Mouse (Mus musculus): ENCODE measurements around the gene Pik3r5.

DNA sequence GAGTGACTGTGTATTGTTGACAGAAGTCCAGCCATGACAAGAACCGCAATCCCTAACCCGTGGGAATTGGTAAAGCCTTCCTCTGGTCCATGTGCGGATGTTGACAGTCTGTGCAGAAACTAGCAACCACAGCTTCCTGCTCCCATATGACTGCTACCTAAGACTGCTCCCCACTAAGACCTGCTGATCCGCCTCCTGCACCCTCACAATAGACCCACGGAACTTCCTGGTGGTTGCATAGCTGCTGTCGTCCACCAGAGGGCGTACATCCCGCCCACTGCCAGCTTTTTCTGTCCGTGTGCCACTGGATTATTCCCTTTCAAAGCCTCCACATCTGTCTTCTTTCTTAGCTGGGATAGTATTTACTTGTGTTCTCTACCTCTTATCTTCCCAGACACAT is 14.1 kb upstream of the Pik3r5 start:
- TF ChIP-seq POLR2A (IDR thresholded peaks at IDR 0.05; ENCODE audit: control insufficient read depth, low read depth, low read length), result no peak
- peak; percentile 93 for TF ChIP-seq CTCF (IDR thresholded peaks at IDR 0.05; ENCODE audit: control insufficient read depth, insufficient read depth, insufficient replicate concordance, low read depth, low read length)
